Mouse (Mus musculus) cerebral cortex, adult 2 months (tissue): Measurements from ENCODE around the gene Tm4sf5.

Source experiments
- WGBS: fragments of 180-500 bp; shearing (Covaris S2); methylation state at CpG from one replicate; pipeline ENCODE4 v1.1.7; 2018; 5-methylcytosine and 5-hydroxymethylcytosine counted together

The Tm4sf5 gene

DNA sequence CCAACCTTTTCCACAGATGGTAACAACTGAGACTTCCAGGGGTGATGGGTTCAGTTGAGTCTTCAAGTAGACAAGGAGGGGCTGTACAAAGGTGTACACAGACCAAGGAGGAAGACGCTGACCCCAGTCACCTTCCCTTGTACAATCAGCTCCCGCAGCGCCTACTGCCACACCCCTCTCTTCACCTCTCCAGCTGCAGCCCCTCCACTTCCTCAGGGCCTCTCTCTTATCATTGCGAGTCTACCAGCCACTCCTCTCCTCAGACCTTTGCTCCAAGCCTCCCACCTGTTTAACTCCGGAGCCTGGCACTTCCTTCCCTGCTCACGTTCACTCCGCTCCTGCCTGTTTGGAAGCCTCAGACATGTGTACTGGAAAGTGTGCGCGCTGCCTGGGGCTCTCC lies at the start of gene Tm4sf5:
Tm4sf5 (plus strand) TSS at position 275 of the 400 bp plus-strand sequence.
- WGBS, result 85% methylated on average over 9 of the region's 9 CpGs

DNA sequence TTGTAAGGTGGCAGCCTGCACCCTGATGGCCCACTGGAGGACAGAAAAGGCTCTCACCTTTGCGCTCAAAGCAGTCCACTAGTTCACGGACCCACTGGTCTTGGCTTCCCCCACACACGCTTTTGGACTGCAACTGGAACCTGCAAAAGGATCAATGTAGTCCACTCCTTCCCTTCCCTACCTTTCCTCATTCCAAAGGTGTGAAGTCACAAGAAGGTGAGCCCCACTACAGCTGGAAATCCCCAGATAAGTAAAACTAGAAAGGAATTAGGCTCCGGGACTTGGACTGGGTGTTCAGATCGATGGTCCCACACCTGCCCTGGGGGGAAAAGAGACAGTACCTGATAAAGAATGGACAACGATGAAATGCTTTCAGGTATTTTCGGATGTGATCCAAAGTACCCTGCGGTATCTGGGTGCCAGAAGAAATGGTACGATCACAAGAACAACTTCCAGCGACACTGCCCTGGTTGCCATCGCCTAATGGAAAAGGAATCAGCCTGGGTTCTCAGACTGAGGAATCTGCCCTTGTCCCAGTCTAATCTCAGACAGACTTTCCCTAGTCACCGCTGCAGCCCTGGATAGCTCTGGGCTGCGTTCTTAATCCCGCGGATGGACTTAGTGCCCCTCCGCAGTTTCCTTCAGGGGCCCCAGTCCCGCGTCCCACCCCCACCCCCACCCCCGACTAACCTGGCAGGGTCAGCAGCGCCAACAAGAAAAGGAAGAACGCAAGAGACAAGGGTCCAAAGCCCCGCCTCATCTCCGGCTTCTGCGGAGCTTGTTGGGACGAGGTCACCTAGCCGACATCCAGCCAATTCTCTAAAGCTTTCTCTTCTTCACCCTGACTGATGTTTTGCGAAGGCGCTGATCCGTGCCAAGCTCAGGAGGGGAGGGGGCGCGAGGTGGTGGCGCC lies 46.1 kb upstream of the Tm4sf5 start, which contains the start of gene Zmynd15:
Zmynd15 (plus strand) TSS at position 746 of the 913 bp plus-strand sequence.
- 20% methylated on average over 32 of the region's 32 CpGs for WGBS

DNA sequence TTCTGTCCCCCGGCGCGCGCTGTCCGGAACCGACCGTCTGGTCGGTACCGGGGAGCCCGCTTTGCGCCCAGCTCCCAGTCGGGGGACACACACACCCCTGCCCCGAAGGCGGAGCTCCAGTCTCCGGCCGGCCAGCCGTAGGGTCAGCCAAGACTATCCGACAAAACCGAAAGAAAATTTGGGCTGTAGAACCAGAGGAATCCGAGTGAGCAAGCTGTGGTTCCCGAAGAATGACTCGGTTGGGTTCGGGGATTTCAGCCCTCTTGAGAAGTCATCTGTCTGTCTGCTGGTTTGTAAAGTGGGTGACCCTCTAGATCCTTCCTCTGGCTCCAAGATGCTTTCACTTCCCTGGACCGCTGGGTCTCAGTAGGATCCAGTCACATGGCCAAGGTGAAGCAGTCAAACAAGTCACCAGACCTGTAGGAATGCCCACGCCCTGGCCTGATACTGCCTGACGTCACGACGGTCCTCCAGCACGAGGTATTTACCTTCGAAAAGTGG lies 45.4 kb upstream of the Tm4sf5 start, which contains the start of gene Cxcl16:
Cxcl16 (minus strand) TSS at position 384 of the 501 bp plus-strand sequence.
- 14% methylated on average over 30 of the region's 30 CpGs for WGBS

GRCm38 (mm10) chr11:70463970-70464369 lies 41.1 kb upstream of the Tm4sf5 start:
- 92% methylated on average over 5 of the region's 5 CpGs for WGBS

DNA sequence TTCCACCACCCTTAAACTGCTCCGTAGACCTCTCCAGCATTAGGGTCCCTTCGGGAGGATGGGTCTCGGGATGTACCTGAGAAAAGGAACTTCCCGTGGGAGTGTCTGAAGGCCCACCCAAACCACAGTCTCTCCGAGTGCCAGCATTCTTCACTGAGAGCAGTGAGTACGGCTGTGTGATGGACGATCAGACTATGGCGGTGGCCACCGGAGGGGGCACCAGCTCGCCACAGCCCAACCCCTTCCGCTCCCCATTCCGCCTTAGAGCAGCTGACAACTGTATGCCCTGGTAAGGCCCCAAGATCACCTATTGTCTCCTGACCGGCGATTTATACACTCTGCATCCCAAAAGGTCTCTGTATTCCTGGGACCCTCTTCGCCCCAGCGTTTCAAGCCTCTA lies 39.8 kb upstream of the Tm4sf5 start:
- WGBS, result 36% methylated on average over 16 of the region's 16 CpGs

- WGBS, result 13% methylated on average over 23 of the region's 23 CpGs
Observed at GRCm38 (mm10) chr11:70465824-70466223, 39.2 kb upstream of the Tm4sf5 start.

GRCm38 (mm10) chr11:70467902-70468619 lies 37.0 kb upstream of the Tm4sf5 start:
- WGBS, result 78% methylated on average over 5 of the region's 5 CpGs

DNA sequence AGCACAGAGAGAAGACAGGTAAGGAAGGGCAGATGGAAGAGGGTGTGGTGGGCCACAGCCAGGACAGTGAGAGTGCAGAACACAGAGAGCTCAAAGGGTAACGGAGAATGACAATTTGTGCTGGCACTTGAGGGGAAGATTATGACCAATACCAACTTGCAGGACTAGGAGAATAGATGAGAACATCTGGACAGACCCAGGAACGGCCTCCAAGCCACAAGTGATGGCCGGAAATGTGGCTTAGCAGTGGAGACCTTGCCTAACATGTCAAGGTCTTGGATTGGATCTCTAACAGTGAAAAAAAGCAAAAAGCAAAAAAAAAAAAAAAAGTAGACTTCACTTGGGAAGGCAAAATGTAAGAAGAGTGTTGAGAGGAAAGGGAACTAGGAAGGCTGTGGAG lies 35.3 kb upstream of the Tm4sf5 start:
- 91% methylated on average over 3 of the region's 3 CpGs for WGBS

- WGBS, result 94% methylated on average over 5 of the region's 5 CpGs
Observed at GRCm38 (mm10) chr11:70473291-70473690, 31.8 kb upstream of the Tm4sf5 start.

DNA sequence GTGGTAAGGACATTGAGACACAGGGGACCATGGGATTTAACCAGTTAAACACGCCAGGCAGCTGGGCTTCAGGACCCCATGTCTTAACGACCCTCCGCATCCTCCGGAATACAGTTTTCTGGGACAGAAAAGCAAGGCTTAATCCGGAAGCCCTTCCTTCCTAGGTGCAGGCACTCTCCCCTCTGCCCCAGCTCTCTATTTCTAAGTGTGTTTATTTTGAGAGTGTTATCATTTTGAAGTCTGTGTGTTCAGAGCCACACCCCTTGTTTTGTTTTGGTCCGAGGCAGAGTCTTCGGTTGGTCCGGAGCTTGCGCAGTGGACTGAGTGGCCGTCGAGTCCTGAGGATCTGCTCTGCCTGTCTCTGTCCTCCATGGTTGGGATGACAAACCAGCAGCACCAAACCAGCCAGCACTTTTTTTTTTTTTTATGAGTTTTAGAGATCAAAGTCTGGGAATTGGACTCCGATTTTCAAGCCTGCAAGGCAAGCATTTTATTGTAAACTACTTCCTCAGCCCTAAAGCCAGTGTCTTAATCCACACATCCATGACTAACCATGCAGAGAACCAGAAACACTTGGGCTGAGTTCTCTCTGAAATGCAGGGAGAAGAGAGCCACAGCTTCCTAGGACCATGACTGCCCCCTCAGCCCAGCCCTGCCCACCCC lies 30.0 kb upstream of the Tm4sf5 start:
- 72% methylated on average over 12 of the region's 12 CpGs for WGBS

- 55% methylated on average over 2 of the region's 2 CpGs for WGBS
Observed at GRCm38 (mm10) chr11:70485498-70485897, 19.5 kb upstream of the Tm4sf5 start.

DNA sequence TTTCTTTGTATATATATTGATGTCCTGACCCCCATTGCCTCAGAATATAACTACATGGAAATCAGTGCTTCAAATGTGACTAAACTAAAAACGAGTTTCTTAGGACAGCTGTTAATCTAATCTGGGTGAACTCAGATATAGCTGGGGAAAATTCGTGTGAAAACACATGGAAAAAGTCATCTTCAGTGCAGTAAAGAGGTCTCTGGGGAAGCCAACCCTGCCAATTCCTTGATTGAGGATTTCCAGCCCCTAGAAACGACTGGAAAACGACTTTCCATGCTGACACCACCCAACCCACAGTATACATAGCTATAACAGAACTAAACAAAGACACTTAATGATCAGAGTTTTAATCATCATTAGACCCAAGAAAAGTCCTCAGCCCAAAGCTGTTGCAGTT lies 17.2 kb upstream of the Tm4sf5 start:
- WGBS, result 57% methylated on average over 4 of the region's 4 CpGs

- 49% methylated on average over 3 of the region's 3 CpGs for WGBS
Observed at GRCm38 (mm10) chr11:70489138-70489537, 15.9 kb upstream of the Tm4sf5 start.

DNA sequence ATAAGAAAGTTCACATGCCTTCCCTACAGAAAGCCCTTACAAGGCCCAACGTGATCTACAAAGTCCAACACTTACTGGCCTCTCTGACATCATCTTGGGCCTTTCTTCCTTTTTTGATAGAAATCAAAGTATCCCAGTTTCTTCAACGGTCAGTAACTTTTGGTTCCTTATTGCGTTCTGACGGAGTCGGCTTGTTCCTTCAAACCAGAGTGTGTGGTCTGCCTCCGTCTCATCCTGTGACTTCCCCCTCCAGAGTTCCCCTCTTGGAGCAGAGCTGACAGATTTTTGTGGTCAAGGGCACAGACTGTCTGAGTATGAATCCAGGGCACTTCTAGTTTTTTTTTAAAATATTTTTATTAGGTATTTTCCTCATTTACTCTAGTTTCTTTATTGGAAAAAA lies 15.4 kb upstream of the Tm4sf5 start:
- 86% methylated on average over 6 of the region's 6 CpGs for WGBS

DNA sequence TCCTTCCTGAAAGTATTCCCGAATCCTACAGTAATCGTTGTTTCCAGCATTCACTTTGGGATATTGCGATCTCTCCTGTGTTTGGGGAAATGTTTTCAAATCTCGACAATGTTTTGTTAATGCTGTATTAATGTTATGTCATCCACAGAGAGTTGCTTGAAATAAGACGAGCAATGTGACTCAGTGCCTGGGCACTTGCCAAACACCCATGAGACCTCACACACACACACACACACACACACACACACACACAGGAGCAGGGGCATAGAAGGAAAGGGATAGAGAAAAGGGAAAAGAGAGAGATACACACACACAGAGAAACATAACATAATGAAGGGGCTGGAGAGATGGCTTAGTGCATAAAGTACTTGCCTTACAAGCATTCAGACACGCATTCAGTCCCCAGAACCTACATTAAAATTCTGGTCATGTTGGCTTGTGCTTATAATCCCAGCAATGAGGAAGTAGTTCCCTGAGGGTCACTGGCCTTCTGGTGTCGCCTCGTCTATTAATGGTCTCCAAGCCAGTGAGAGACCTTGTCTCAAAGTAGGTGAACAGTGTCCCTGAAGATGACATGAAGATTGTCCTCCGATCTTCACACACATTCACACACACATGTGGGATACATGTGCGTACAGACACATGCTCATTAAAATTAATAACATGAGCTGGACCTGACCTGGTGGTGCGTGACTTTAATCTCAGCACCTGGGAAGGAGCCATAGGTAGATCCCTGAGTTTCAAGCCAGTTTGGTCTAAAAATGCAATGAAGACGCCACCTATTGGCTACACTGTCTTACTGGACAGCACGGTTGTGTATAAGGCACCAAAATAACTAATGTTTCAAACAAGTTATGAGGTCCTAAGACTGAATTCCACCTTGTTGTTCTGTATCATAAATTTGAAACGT lies 5.2 kb upstream of the Tm4sf5 start:
- WGBS, result 67% methylated on average over 14 of the region's 14 CpGs

GRCm38 (mm10) chr11:70500476-70500812 lies 4.6 kb upstream of the Tm4sf5 start:
- WGBS, result 94% methylated on average over 1 of the region's 1 CpGs

GRCm38 (mm10) chr11:70502018-70502417 lies 3.0 kb upstream of the Tm4sf5 start:
- 83% methylated on average over 3 of the region's 3 CpGs for WGBS

- 26% methylated on average over 4 of the region's 4 CpGs for WGBS
Observed at GRCm38 (mm10) chr11:70506385-70506784, 1.3 kb downstream of the Tm4sf5 start.

- 77% methylated on average over 7 of the region's 7 CpGs for WGBS
Observed at GRCm38 (mm10) chr11:70506962-70507515, 2.0 kb downstream of the Tm4sf5 start.

DNA sequence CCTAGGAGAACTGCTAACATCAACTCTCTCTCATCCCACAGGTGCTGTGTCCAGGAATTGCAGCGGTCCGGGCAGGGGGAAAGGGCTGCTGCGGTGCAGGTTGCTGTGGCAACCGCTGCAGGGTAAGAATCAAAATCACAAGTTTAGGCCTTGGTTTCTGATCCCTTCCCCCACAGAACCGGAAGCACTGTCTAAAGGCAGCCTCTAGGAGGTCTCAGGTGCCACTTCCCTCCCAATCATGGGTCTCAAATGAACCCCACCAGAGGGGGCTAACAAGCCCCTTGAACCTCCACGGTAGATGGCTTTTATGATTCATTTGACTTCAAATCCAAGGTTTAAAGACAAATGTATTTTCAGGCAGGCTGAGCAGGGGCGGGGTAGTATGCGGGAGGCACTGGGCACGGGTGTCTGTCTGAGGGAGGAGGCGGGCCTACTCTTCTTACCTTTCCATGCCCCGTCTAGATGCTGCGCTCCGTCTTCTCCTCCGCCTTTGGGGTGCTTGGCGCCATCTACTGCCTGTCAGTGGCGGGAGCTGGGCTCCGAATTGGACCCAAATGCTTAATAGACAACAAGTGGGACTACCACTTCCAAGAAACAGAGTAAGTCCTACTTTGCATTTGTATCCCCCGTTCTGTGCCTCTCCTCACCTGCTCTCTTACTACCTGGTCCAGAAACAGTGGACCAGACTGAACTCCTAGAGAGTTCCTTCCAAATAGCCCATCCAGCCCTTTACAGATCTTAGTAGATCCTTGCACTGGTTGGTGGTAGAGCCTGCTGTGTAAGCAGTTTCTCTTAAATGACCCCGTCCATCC lies 4.9 kb downstream of the Tm4sf5 start:
- WGBS, result 10% methylated on average over 19 of the region's 19 CpGs
